Mouse (Mus musculus) effector memory CD4-positive, alpha-beta T cell, adult 7 months (primary cell): ENCODE results near the gene Adam1a. TPM values are rescaled to one million over a fixed set of nuclear protein-coding genes. Genes with fewer than 3 reads are reported as not detected.

Source experiments
- polyA plus RNA-seq: library from polyadenylated mRNA; unstranded; fragments of 100-300 nt; shearing (Covaris generic); gene quantifications from one replicate; pipeline ENCODE4 v1.2.1, GENCODE M21; 2017

The Adam1a gene
- polyA plus RNA-seq = 0.45 TPM

DNA sequence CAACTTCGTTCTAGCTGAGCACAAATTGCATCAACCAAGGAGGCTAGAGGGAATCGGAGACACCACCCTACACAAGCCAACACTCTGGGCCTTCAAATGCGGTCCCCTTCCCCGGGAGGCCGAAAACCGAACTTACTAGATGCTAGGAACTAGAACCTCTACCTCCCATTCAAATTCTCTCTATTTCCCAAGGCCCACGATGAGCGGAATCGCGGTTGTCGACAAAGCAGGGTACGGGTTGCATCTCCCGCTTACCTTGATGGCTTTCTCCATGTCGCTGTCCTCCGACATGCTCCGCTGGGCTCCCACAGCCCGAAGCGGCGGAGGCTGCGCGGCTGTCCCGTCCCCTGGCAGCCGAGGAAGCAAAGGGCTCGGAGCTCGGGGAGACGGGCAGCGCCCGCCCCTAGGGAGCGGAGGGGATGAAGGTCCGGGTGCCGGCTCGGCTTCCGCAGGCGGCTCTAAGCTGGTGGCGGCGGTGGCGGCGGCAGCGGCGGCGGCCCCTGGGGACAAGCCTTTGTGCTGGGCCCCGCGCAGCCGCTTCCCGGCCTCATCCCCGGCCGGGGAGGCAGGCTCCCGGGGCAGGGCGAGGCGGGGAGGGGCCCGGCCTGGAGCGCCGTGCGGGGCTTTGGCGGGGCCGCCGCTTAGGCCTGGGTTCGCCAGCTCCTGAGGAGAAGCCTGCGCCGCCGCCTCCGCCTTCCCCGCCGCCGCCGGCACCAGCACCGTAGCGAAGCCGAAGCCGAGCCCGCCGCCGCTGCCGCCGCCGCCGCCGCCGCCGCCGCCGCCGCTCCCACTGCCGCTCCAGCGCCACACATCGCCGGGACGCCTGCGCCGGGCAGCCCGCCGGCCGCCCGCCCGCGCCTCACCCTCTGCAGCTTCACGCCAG, at the start of gene Adam1a, which contains the start of gene Gm42878:
TSS of gene Adam1a (minus strand) at position 573 of the 883 bp plus-strand sequence.
TSS of gene Gm42878 (minus strand) at position 573 of the 883 bp plus-strand sequence.

DNA sequence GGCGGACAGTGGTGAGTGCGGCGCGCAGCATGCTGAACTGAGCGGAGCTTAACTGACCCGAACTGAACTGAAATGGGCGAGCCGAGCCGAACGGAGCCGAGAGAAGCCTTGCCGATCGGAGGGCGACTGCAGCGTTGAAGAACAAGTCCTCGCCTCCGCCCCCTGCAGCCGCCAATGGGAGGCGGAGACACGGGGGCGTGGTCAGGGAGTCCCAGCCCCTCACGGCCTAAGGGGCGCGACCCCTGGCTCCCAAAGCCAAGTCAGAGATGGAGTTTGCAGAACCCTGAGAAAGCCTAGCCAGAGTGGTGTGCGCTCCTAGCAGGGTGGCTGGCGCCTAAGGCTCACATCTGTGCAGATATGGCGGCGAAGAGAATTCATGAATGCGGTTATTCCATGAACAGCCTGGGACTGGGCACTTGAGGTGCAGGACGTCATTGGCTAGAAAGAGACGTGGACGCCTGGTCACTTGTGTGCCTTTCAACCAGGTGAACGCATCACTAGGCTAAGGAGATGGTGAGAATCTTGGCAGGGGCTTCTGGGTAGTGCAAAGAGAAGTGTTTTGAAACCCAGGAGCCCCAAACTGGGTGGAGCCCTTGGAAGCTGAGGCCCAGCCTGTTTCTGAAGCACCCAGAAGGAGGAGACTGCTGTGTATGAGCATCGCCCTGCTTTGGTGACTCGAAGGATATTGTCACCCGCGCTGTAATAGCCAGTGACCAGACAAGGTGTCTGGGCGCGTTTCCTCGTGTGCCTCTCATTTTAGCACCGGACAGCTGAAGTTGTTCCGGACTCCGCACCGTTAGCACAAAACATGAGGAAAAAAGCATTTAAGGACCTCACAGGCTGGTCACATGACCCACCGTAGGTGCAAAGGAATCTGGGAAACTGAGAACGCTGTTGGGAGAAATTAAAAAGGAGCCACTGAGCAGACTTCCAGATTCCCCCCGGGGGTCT, 48.4 kb upstream of the Adam1a start, which contains the start of gene Aldh2:
TSS of gene Aldh2 (minus strand) at position 374 of the 951 bp plus-strand sequence.

DNA sequence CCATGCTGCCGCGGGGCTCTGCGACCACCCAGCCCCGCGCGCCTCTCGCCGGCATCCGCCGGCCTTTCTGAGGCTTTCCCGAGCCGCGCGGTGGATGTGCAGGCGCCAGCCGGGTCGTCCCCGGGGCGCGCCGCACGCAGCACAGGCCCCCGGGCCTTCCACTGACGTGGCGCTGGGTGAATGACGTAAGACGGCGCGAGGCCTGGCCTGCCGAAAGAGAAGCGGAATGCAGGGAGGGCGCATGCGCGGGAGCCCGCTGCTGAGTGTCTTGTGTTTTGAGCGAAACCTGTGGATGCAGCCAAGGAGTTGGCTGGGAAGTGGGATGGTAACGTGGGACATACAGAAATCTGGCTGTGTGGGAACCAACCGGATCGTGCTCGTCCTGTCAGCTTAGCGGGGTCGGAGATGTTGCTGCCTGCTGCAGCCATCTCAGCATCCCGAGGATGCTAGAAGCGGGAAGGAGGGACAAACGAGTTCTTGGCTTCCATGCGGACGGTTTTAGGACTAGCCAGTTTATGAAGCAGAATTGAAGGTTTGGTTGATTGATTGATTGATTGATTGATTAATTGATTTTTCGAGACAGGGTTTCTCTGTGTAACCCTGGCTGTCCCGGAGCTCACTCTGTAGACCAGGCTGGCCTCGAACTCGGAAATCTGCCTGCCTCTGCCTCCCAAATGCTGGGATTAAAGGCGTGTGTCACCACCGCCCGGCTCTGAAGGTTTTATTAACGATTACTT, 679 bp upstream of the Adam1a start, which contains the start of gene Mapkapk5:
TSS of gene Mapkapk5 (minus strand) at position 113 of the 737 bp plus-strand sequence.

DNA sequence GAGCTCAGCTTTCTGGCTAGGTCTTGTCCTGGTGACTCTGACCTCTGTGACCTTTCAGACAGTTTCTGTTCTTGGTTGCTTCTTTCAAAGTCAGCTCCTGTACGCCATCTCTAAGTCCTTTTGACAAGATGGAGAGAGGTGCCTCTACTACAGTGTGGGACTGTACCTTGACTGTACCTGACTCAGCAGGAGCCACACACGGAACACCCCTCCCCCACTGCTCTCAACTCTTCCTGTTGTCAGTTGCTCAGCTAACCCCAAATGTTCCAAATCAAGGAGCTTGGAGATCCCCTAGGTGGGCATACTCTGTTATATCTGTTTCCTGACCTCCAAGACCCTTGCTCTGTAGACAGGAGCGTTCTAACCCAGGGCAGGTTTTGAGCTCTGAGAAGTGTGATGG, 42.1 kb downstream of the Adam1a start, which contains the start of gene Adam1b:
TSS of gene Adam1b (minus strand) at position 205 of the 400 bp plus-strand sequence.

Other genes starting within 250 kb of the Adam1a start
- 70.0 TPM for gene Trafd1, start 159.8 kb downstream of the Adam1a start, polyA plus RNA-seq
- 31.0 TPM for gene Naa25, start 147.5 kb downstream of the Adam1a start, polyA plus RNA-seq
- gene Tmem116, start 93.6 kb downstream of the Adam1a start, polyA plus RNA-seq = 1.2 TPM
- gene Erp29, start 93.0 kb downstream of the Adam1a start, polyA plus RNA-seq = 36.9 TPM
- not detected for gene Adam1b, start 42.0 kb downstream of the Adam1a start, polyA plus RNA-seq
- gene Gm42878, start within 50 bp of the Adam1a start, polyA plus RNA-seq = not detected
- 64.0 TPM for gene Mapkapk5, start 423 bp upstream of the Adam1a start, polyA plus RNA-seq
- 2.4 TPM for gene Aldh2, start 48.3 kb upstream of the Adam1a start, polyA plus RNA-seq
- 1.7 TPM for gene Acad12, start 73.5 kb upstream of the Adam1a start, polyA plus RNA-seq
- gene Acad10, start 115.0 kb upstream of the Adam1a start, polyA plus RNA-seq = 4.2 TPM
- 100.0 TPM for gene Brap, start 115.1 kb upstream of the Adam1a start, polyA plus RNA-seq
- gene Atxn2, start 165.9 kb upstream of the Adam1a start, polyA plus RNA-seq = 37.4 TPM